Mouse (Mus musculus) gastrocnemius, adult 18-20 months (tissue): Measurements from ENCODE around the gene Naalad2. TPM values are rescaled to one million over a fixed set of nuclear protein-coding genes. Genes with fewer than 3 reads are reported as not detected.
A peak's percentile ranks its signal among the peaks of the same experiment; 100 is the strongest.
"Not testable (repeated sequence)": the region's sequence is repeated elsewhere in the genome, so short reads cannot be mapped to it uniquely, and the experiment has no call there.

Source experiments
- DNase-seq: peaks from one replicate; pipeline ENCODE4 v3.0.0; 2021; ENCODE audit warnings: low spot score
- long read RNA-seq, 2 experiments: library from polyadenylated mRNA; stranded (forward); transcript quantifications; one replicate each; pipeline ENCODE4 v2.0.0; 2021
- total RNA-seq, 2 experiments: library from RNA; stranded (reverse); gene quantifications; 2 replicates each; pipeline ENCODE4 v1.2.3; 2021

The Naalad2 gene
- 1 to 10 TPM; 2.2 to 4.4 TPM for total RNA-seq
- long read RNA-seq, experiment 1, partial matches to known transcripts: 0 of 2 reads
- long read RNA-seq, experiment 1, other reads (novel, unspliced or antisense): 0 of 2 reads
- long read RNA-seq, experiment 2: 0 reads

DNA sequence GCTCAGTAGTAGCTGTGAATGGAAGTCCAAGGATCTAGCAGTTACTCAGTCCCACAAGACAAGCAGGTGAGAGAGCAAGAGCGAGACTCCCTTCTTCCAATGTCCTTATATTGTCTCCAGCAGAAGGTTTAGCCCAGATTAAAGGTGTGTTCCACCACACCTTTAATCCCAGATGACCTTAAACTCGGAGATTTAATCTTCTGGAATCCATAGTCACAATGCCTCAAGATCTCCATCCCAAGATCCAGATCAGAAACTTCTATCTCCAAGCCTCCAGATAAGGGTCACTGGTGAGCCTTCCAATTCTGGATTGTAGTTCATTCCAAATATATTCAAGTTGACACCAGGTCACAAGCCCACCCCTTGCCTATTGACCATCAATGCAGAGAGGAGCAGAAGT is at the start of gene Naalad2:
Gene Naalad2 (minus strand): TSS at position 101 of the 400 bp plus-strand sequence.
- not testable (repeated sequence) for DNase-seq

GRCm38 (mm10) chr9:18431687-18432086 is 28.9 kb upstream of the Naalad2 start:
- DNase-seq: no peak

- no peak for DNase-seq
Observed at GRCm38 (mm10) chr9:18430354-18430753, 27.6 kb upstream of the Naalad2 start, which contains the start of gene Mbd3l2. Gene Mbd3l2, plus strand, starts transcription at chr9:18430654.

DNA sequence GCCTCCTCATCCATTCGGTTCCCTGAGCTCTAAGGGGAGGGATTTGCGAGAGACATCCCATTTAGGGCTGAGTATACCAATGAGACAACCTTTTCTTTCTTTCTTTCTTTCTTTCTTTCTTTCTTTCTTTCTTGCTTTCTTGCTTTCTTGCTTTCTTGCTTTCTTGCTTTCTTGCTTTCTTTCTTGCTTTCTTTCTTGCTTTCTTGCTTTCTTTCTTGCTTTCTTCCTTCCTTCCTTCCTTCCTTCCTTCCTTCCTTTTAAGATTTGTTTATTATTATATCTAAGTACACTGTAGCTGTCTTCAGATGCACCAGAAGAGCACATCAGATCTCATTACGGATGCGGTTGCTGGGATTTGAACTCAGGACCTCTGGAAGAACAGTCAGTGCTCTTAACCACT is 9.6 kb upstream of the Naalad2 start:
- not testable (repeated sequence) for DNase-seq

- DNase-seq: no peak
Observed at GRCm38 (mm10) chr9:18404118-18404517, 1.3 kb upstream of the Naalad2 start, which contains the start of gene Ubtfl1. Gene Ubtfl1, plus strand, starts transcription at chr9:18404418.

- no peak for DNase-seq
Observed at GRCm38 (mm10) chr9:18399629-18400028, 3.2 kb downstream of the Naalad2 start.

DNA sequence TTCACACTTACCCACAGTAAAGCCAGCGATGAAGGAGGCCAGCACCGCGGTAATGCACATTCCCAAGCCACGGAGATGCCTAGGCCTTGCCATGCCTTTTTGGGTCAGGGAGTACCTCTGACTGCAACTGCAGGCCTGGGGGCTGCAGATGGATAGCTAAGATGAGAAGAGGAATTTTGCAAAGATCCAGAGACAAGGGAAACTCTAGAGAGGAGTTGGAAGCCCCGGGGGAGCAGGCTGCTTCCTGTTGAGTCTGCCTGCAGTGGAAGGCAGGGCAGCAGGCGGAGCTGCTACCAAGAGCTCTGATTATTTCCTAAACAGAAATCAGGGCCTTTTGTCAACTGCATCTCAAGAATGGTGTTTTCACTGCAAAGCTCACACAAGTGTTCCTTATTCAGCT is 17.0 kb downstream of the Naalad2 start:
- peak; percentile 10 for DNase-seq

DNA sequence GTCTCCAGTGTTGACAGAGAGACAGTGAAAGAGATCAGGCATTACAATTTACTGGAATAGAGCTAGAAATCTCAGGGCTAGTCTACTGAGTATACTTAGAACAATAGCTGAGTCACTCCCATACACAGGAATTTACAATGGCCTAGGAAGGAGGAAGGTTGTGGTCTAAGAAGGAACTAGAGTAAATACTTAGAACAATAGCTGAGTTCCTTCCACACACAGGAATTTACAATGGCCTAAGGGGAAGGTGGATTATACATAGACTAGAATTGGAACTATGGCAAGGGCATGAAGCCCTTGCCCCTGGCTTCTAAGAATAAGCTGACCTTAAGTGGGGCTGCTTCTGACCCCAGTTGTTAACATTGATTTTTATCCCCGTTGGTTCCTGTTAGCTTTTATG is 29.8 kb downstream of the Naalad2 start:
- DNase-seq: not testable (repeated sequence)

DNA sequence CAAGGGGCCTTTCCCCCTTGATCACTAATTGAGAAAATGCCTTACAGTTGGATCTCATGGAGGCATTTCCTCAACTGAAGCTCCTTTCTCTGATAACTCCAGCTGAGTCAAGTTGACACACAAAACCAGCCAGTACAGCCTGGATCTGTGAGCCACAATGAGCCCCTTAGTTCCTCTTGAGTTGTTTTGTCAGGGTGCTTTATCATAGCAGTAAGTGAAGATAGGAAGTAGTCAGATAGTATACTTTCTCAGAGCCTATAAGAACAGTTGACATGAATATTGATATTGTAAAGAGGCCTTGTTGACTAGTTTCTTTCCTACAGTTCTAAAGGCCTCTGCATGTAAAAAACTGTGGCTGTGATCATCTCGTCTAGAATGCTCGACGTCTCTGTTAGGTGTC is 82.8 kb downstream of the Naalad2 start:
- no peak for DNase-seq

DNA sequence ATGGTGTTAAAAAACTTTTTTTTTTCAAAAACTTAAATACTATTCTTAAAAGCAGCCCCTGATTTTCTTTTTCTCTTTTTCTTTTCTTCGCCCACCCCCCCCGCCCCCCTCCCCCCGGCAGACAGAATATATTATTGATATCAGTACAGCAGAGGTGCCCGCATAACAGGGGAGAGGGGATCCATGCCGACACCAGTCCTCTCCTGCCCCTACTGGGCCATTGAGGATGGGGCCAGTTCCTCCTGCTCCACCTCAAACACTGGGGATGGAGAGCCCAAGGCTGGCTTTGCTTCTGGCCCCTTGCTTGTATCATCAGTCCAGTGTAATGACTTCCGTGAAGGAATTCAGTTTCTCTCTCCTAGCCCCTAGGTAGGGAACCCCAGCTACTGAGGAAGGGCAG is 104.5 kb downstream of the Naalad2 start:
- DNase-seq: no peak

DNA sequence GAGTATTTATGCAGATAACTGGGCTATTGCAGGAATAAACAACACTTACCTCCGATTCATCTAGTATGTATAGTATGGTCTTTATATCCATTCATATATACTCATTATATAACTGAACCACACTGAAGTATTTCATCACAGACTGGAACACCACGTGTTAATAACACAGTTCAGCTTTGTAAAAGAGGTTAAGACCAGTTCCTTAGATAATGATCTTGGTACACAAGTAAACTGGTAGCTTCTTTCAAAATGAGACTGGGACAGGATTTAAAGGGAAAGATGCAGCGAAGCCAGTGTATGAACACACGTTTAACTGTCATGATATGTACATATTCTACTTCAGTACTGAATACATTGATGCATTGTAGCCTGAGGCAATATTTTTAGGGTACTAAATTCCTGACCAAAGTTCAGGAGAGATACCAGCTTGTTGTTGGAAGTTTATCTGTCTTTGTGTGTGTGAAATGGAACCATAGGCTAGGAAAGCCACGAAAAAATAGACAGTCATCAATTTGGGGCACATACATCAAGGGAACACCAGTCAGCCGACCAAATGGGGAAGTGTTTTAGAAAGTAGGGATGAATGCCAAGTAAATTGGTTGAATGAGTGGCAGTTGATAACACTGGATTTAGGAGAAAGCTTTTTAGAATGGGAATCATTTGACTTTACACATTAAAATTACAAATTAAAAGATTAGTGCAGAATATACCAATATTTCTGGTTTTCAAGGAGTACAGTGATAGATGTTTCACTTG is 109.6 kb downstream of the Naalad2 start:
- no peak for DNase-seq

GRCm38 (mm10) chr9:18292443-18292922 is 110.3 kb downstream of the Naalad2 start:
- DNase-seq: no peak

- peak; percentile 96 for DNase-seq
Observed at GRCm38 (mm10) chr9:18291571-18292429, 111.0 kb downstream of the Naalad2 start, which contains the start of gene Chordc1. Gene Chordc1, plus strand, starts transcription at chr9:18292125.

DNA sequence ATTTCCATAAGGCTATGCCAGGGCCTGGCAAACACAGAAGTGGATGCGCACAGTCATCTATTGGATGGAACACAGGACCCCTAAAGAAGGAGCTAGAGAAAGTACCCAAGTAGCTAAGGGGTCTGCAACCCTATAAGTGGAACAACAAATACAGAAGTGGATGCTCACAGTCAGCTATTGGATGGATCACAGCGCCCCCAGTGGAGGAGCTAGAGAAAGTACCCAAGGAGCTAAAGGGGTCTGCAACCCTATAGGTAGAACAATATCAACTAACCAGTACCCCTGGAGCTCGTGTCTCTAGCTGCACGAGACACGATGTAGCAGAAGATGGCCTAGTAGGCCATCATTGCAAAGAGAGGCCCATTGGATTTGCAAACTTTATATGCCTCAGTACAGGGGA is 124.1 kb downstream of the Naalad2 start:
- DNase-seq: not testable (repeated sequence)

DNA sequence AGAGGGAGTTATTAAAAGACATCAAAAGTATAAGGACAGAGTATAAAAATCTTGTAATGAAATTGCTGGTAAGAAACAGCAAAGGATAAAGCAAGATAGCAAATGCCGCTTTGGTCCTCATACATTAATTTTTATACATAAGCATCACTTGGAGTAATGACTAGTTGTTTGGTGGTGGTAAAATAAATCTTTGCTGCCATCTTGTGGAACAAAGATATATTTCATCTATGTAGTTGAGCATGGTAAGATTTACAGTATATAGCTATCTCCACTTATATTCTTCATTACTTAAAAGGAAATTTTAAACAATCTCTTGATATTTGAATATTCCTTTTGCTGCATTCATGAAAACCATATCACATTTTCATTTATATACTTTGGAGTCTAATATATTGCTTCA is 125.3 kb downstream of the Naalad2 start:
- no peak for DNase-seq

GRCm38 (mm10) chr9:18276844-18277243 is 126.0 kb downstream of the Naalad2 start:
- no peak for DNase-seq

DNA sequence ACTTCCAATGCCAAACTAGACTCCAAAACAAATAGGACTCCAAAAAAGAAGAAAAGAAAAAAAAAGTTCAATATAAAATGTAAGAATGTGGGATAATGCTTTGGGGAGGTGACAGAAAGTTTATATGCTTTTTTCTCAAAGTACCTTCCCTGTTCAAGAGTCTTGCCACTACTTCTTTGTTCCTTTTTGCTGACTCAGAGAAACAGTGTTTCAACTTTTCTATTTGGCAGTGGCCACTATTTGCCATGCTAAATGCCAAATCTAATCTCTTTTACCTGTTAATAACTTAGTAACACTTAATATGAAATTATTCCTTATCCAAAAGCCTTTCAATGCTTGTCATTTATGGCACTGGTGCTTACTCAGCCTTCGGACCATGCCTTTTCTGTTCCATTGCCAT is 126.9 kb downstream of the Naalad2 start:
- DNase-seq: no peak

Other genes with a start within 250 kb of the Naalad2 start
- 10 to 100 TPM; 48.8 to 56.6 TPM for gene Chordc1, start 110.9 kb downstream of the Naalad2 start, total RNA-seq
- not detected for gene Ubtfl1, start 1.4 kb upstream of the Naalad2 start, total RNA-seq
- gene Mbd3l2, start 27.7 kb upstream of the Naalad2 start, total RNA-seq: not detected
- 1 to 10 TPM in 1 of 2 experiments, under 1 TPM in 1; 0.81 to 1.0 TPM for gene Zfp558, start 75.3 kb upstream of the Naalad2 start, total RNA-seq
- not detected for gene Mbd3l1, start 75.4 kb upstream of the Naalad2 start, total RNA-seq